Comparison of ENCODE assay signal across 16 mouse cellular contexts in genomic region chr15:10249285-10249684, GRCm38 (mm10).
A peak's percentile ranks its signal among the peaks of the same experiment; 100 is the strongest.
DNase-seq lines count a peak whose midpoint lies in the region; ATAC-seq lines count a peak whose summit lies in the region.
"Had no signal": no experiment of that assay in that cellular context is flagged by ENCODE, and none has a peak within 500 bp of the region (broad histone marks: within the 10 kb centered on the region; RNA-seq: fewer than 3 reads in every experiment).

No protein-coding gene starts in this region.

- no peak overlapping the region for H3K9ac ChIP-seq in kidney, embryonic 14.5 days (ENCODE audit: low read depth, low read length)
- H3K9ac ChIP-seq in midbrain, embryonic 16.5 days (ENCODE audit: low read depth, low read length) = no peak overlapping the region
- H3K9ac ChIP-seq: heart, embryonic 13.5 days; hindbrain, embryonic 15.5 days; lung, embryonic 15.5 days had no signal

- 90% methylated on average over 4 of the region's 4 CpGs for WGBS in kidney, embryonic 14.5 days
- WGBS in midbrain, embryonic 16.5 days = 89% methylated on average over 4 of the region's 4 CpGs

- no peak overlapping the region for H3K4me2 ChIP-seq in kidney, embryonic 14.5 days (replicated peaks; ENCODE audit: low read depth, low read length)
- H3K4me2 ChIP-seq in midbrain, embryonic 16.5 days (ENCODE audit: low read length) = no peak overlapping the region
- H3K4me2 ChIP-seq: heart, embryonic 13.5 days; hindbrain, embryonic 15.5 days; liver, embryonic 11.5 days; lung, embryonic 15.5 days had no signal

- H3K4me3 ChIP-seq in kidney, embryonic 14.5 days (ENCODE audit: low read length) = no peak overlapping the region
- no peak overlapping the region for H3K4me3 ChIP-seq in midbrain, embryonic 16.5 days (ENCODE audit: low read depth, low read length)
- H3K4me3 ChIP-seq: heart, embryonic 13.5 days; hindbrain, embryonic 15.5 days; lung, embryonic 15.5 days; megakaryocyte, embryonic 14.5 days had no signal

- no peaks in the 10 kb centered on the region for H3K36me3 ChIP-seq in kidney, embryonic 14.5 days (ENCODE audit: control insufficient read depth, insufficient read depth, low read length)
- no peaks in the 10 kb centered on the region for H3K36me3 ChIP-seq in midbrain, embryonic 16.5 days (ENCODE audit: control insufficient read depth, insufficient read depth, low read length)
- H3K36me3 ChIP-seq: heart, embryonic 13.5 days; hindbrain, embryonic 15.5 days; lung, embryonic 15.5 days had no signal

- peak; percentile 72 to 82 for DNase-seq in cerebellum, postnatal 14 days
- DNase-seq in cerebellum, adult 9-10 months = no peak
- peak; percentile 47 to 48 for DNase-seq in kidney, postnatal 36 days
- peak; percentile 20 for DNase-seq in adrenal gland, postnatal 25 days
- DNase-seq in gastrocnemius, postnatal 25 days = peak; percentile 24
- no peak for DNase-seq in spleen, postnatal 14 days (ENCODE audit: low spot score in 2 of 2)
- DNase-seq: B cell, adult 2 months had no signal

- H3K9me3 ChIP-seq in kidney, embryonic 14.5 days (ENCODE audit: control insufficient read depth, low read length) = no peaks in the 10 kb centered on the region
- no peaks in the 10 kb centered on the region for H3K9me3 ChIP-seq in midbrain, embryonic 16.5 days (replicated peaks; ENCODE audit: control insufficient read depth, low read length, poor library complexity, severe bottlenecking)
- H3K9me3 ChIP-seq: heart, embryonic 13.5 days; hindbrain, embryonic 15.5 days; lung, embryonic 15.5 days; megakaryocyte, embryonic 14.5 days had no signal

- no peaks in the 10 kb centered on the region for H3K27me3 ChIP-seq in kidney, embryonic 14.5 days (ENCODE audit: control insufficient read depth, insufficient read depth, low read length)
- H3K27me3 ChIP-seq in midbrain, embryonic 16.5 days (ENCODE audit: control insufficient read depth, insufficient read depth, low read depth, low read length) = no peaks in the 10 kb centered on the region
- H3K27me3 ChIP-seq: heart, embryonic 13.5 days; hindbrain, embryonic 15.5 days; lung, embryonic 15.5 days; megakaryocyte, embryonic 14.5 days had no signal

- H3K27ac ChIP-seq in kidney, embryonic 14.5 days (ENCODE audit: low read depth, low read length) = no peak overlapping the region
- H3K27ac ChIP-seq in midbrain, embryonic 16.5 days (ENCODE audit: low read length) = no peak overlapping the region
- H3K27ac ChIP-seq: heart, embryonic 13.5 days; hindbrain, embryonic 15.5 days; kidney, postnatal 0 days; lung, embryonic 15.5 days had no signal

- H3K4me1 ChIP-seq in kidney, embryonic 14.5 days (ENCODE audit: control insufficient read depth, insufficient read depth, low read length) = no peaks in the 10 kb centered on the region
- H3K4me1 ChIP-seq in midbrain, embryonic 16.5 days (ENCODE audit: control insufficient read depth, insufficient read depth, low read length) = no peaks in the 10 kb centered on the region
- H3K4me1 ChIP-seq: hindbrain, embryonic 15.5 days; megakaryocyte, embryonic 14.5 days had no signal

- ATAC-seq in kidney, embryonic 14.5 days (ENCODE audit: low FRiP score, low TSS enrichment) = no peak
- no peak for ATAC-seq in midbrain, embryonic 16.5 days
- ATAC-seq: forebrain, embryonic 16.5 days had no signal

Comparison
In these comparisons a context has a peak if more than half of its experiments do, and no peak if none do; other contexts are left out.
1. DNase-seq: peak in cerebellum, postnatal 14 days (2 of 2), kidney, postnatal 36 days (2 of 2), adrenal gland, postnatal 25 days (single experiment) and gastrocnemius, postnatal 25 days (single experiment); none in cerebellum, adult 9-10 months (single experiment) and spleen, postnatal 14 days (0 of 2).